Mouse (Mus musculus) C2C12 (cell line): Measurements from ENCODE around the gene Msi2. TPM values are rescaled to one million over a fixed set of nuclear protein-coding genes. Genes with fewer than 3 reads are reported as not detected.
A peak's percentile ranks its signal among the peaks of the same experiment; 100 is the strongest.

Experiments used
- H3K27me3 ChIP-seq: one replicate; pipeline ENCODE4 v1.6.1; 2011; ENCODE audit not compliant: control insufficient read depth, insufficient read depth, insufficient read length
- H3K36me3 ChIP-seq: one replicate; pipeline ENCODE4 v1.6.1; 2011; ENCODE audit not compliant: control insufficient read depth, insufficient read depth
- H3K4me3 ChIP-seq: one replicate; pipeline ENCODE4 v1.5.1; 2011; ENCODE audit warnings: mild to moderate bottlenecking, control low read depth; ENCODE audit not compliant: poor library complexity, insufficient read depth, severe bottlenecking
- H3K79me2 ChIP-seq: one replicate; pipeline ENCODE4 v1.6.1; 2011; ENCODE audit not compliant: control insufficient read depth, insufficient read depth
- H3K79me3 ChIP-seq: one replicate; pipeline ENCODE4 v1.6.1; 2011; ENCODE audit warnings: low read depth, control low read depth
- H3ac ChIP-seq: one replicate; pipeline ENCODE3; 2011; ENCODE audit warnings: low read depth; ENCODE audit not compliant: control insufficient read depth, insufficient read length
- CEBPB ChIP-seq: IDR thresholded peaks from one replicate; pipeline ENCODE4 v1.6.1; 2011; ENCODE audit warnings: low read depth, mild to moderate bottlenecking, control low read depth, moderate library complexity
- CTCF ChIP-seq: IDR thresholded peaks from one replicate; pipeline ENCODE4 v1.5.1; 2011; ENCODE audit not compliant: control insufficient read depth, insufficient read depth, insufficient read length
- FOSL1 ChIP-seq: IDR thresholded peaks from one replicate; pipeline ENCODE4 v1.8.0; 2011; ENCODE audit warnings: mild to moderate bottlenecking, low read length; ENCODE audit not compliant: poor library complexity, insufficient read depth, severe bottlenecking
- MAX ChIP-seq: IDR thresholded peaks from one replicate; pipeline ENCODE4 v1.6.1; 2011; ENCODE audit warnings: mild to moderate bottlenecking, control low read depth
- MYOD1 ChIP-seq: IDR thresholded peaks from one replicate; pipeline ENCODE4 v1.6.1; 2011; ENCODE audit warnings: low read depth; ENCODE audit not compliant: control insufficient read depth, insufficient read length
- MYOG ChIP-seq: IDR thresholded peaks from one replicate; pipeline ENCODE4 v1.6.1; 2011; ENCODE audit not compliant: control insufficient read depth, insufficient read length; ENCODE audit errors: extremely low read depth
- USF1 ChIP-seq: IDR thresholded peaks from one replicate; pipeline ENCODE4 v1.6.1; 2011; ENCODE audit warnings: low read depth, mild to moderate bottlenecking, control low read depth, moderate library complexity
- polyA plus RNA-seq: library from polyadenylated mRNA; unstranded; fragments of >200 nt; fragmentation: generic; extraction: Trizol; gene quantifications from one replicate; pipeline ENCODE4 v1.2.1, GENCODE M21; 2012; ENCODE audit warnings: missing spikeins

The Msi2 gene
- polyA plus RNA-seq, 1 experiment: 8.4 TPM

- TF ChIP-seq FOSL1 (no peak), MAX (no peak), CEBPB (no peak), USF1 (no peak), MYOG (no peak), CTCF (no peak), MYOD1 (no peak)
- Histone ChIP-seq H3ac (no peak overlapping the region), H3K36me3 (no peaks in the 10 kb centered on the region), H3K27me3 (no peaks in the 10 kb centered on the region), H3K79me3 (no peaks in the 10 kb centered on the region), H3K79me2 (no peaks in the 10 kb centered on the region), H3K4me3 (no peak overlapping the region)
These were observed 313.3 kb downstream of the Msi2 start for GRCm38 (mm10) chr11:88404816-88405613.

DNA sequence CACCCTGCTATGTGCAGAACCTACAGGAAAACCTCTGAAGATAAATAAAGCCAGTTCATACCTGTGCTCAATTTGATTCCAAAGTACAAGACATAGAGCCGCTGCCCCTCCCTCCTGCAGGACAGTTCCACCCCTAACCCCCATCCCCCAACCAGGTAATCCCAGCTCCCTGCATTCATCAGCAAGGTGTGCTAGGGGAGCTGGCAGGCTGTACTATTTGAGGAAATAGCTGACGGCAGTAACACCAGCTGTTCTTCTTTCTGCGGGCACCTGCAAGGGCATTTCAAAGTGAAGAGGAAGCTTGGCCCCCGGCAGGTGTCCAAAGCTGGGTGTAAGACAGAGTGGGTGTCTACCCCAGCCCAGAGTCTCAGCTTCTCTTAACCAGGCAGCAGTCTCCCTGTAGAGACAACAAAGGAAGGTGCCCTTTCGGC, 314.1 kb downstream of the Msi2 start:
- H3ac ChIP-seq: no peak overlapping the region
- no peak overlapping the region for H3K4me3 ChIP-seq
- no peak for TF ChIP-seq MAX
- no peak for TF ChIP-seq MYOG
- TF ChIP-seq USF1: no peak
- no peak for TF ChIP-seq CEBPB
- no peak for TF ChIP-seq FOSL1
- no peak for TF ChIP-seq CTCF
- TF ChIP-seq MYOD1: no peak
- H3K79me2 ChIP-seq: no peaks in the 10 kb centered on the region
- H3K79me3 ChIP-seq: no peaks in the 10 kb centered on the region
- no peaks in the 10 kb centered on the region for H3K36me3 ChIP-seq
- H3K27me3 ChIP-seq: no peaks in the 10 kb centered on the region

- Histone ChIP-seq H3K79me2 (no peaks in the 10 kb centered on the region), H3K4me3 (no peak overlapping the region), H3K27me3 (no peaks in the 10 kb centered on the region), H3ac (no peak overlapping the region), H3K79me3 (no peaks in the 10 kb centered on the region), H3K36me3 (no peaks in the 10 kb centered on the region)
- TF ChIP-seq MAX: no peak
- TF ChIP-seq MYOD1: no peak
- TF ChIP-seq CTCF: no peak
- TF ChIP-seq FOSL1: no peak
- TF ChIP-seq USF1: no peak
- TF ChIP-seq CEBPB: no peak
- no peak for TF ChIP-seq MYOG
These were observed 316.0 kb downstream of the Msi2 start for GRCm38 (mm10) chr11:88402290-88402689.

DNA sequence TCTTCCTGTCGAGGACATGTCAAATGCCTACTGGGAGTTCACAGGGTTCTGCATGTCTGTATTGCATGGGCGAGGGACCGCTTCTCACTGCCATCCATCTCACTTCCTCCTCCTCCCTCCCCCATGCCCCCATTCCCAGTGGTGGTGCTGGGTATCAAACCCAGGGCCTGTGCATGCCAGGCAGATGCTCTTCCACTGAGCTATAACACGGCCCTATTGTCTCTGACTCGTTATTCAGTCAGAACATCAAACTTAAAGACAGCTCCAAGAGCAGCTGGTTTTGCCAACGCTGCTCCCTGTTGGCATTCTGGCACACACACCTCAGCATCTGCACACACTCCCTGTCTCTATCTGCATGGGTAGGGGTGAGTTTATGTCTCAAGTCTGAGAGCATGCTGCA, 317.0 kb downstream of the Msi2 start:
- H3ac ChIP-seq: no peak overlapping the region
- TF ChIP-seq CEBPB (no peak), MYOD1 (peak; percentile 42), MAX (no peak), FOSL1 (no peak)
- no peaks in the 10 kb centered on the region for H3K79me2 ChIP-seq
- H3K4me3 ChIP-seq: no peak overlapping the region
- H3K27me3 ChIP-seq: no peaks in the 10 kb centered on the region
- no peaks in the 10 kb centered on the region for H3K79me3 ChIP-seq
- H3K36me3 ChIP-seq: no peaks in the 10 kb centered on the region

GRCm38 (mm10) chr11:88400926-88401325, 317.4 kb downstream of the Msi2 start:
- no peak for TF ChIP-seq MYOD1
- TF ChIP-seq CEBPB: no peak
- TF ChIP-seq MAX: no peak
- no peak for TF ChIP-seq FOSL1
- no peak for TF ChIP-seq CTCF
- no peak for TF ChIP-seq MYOG
- no peak for TF ChIP-seq USF1
- H3K4me3 ChIP-seq: no peak overlapping the region
- no peak overlapping the region for H3ac ChIP-seq
- H3K79me2 ChIP-seq: no peaks in the 10 kb centered on the region
- H3K27me3 ChIP-seq: no peaks in the 10 kb centered on the region
- H3K36me3 ChIP-seq: no peaks in the 10 kb centered on the region
- H3K79me3 ChIP-seq: no peaks in the 10 kb centered on the region

- no peaks in the 10 kb centered on the region for H3K27me3 ChIP-seq
- TF ChIP-seq MYOD1: peak; percentile 46
- TF ChIP-seq CTCF: no peak
- TF ChIP-seq MYOG: no peak
- no peak for TF ChIP-seq USF1
- TF ChIP-seq MAX: peak; percentile 66
- no peak for TF ChIP-seq FOSL1
- peak; percentile 99 for TF ChIP-seq CEBPB
- H3K79me2 ChIP-seq: no peaks in the 10 kb centered on the region
- no peaks in the 10 kb centered on the region for H3K79me3 ChIP-seq
- no peaks in the 10 kb centered on the region for H3K36me3 ChIP-seq
- H3ac ChIP-seq: no peak overlapping the region
- H3K4me3 ChIP-seq: no peak overlapping the region
These were observed 318.1 kb downstream of the Msi2 start for GRCm38 (mm10) chr11:88400235-88400634.
